Mouse (Mus musculus) bone marrow macrophage, adult 2 months (primary cell): ENCODE measurements around the gene Tpst1. TPM values are rescaled to one million over a fixed set of nuclear protein-coding genes. Genes with fewer than 3 reads are reported as not detected.

Experiments used
- H3K27ac ChIP-seq: 2 replicates; pipeline ENCODE4 v1.5.1; 2012; ENCODE audit warnings: low read depth, low read length; ENCODE audit not compliant: insufficient read depth
- H3K4me1 ChIP-seq: 2 replicates; pipeline ENCODE4 v1.6.1; 2012; ENCODE audit warnings: low read length; ENCODE audit not compliant: control insufficient read depth, insufficient read depth
- H3K4me3 ChIP-seq: 2 replicates; pipeline ENCODE4 v1.5.1; 2012; ENCODE audit warnings: mild to moderate bottlenecking, low read length, moderate library complexity; ENCODE audit not compliant: insufficient read depth
- CTCF ChIP-seq: IDR thresholded peaks from 2 replicates; pipeline ENCODE4 v1.5.1; 2012; ENCODE audit warnings: low read depth, mild to moderate bottlenecking, low read length, moderate library complexity
- POLR2A ChIP-seq: IDR thresholded peaks from 2 replicates; pipeline ENCODE4 v1.6.1; 2012; ENCODE audit warnings: mild to moderate bottlenecking, low read depth, low read length, borderline replicate concordance
- polyA plus RNA-seq: library from polyadenylated mRNA; stranded (reverse); fragments of >200 nt; gene quantifications from 2 replicates; pipeline ENCODE4 v1.2.4, GENCODE M21; 2012; ENCODE audit not compliant: missing spikeins, insufficient read depth, insufficient read length

Gene Tpst1
- polyA plus RNA-seq, 1 experiment: 14.7 TPM

GRCm38 (mm10) chr5:130158545-130158944 lies 85.4 kb downstream of the Tpst1 start:
- H3K27ac ChIP-seq: no peak overlapping the region
- H3K4me3 ChIP-seq: no peak overlapping the region
- TF ChIP-seq POLR2A (no peak), CTCF (no peak)
- H3K4me1 ChIP-seq: peaks cover 6% of the 10 kb centered on the region

GRCm38 (mm10) chr5:130159761-130160201 lies 86.7 kb downstream of the Tpst1 start:
- Histone ChIP-seq H3K4me3 (no peak overlapping the region), H3K27ac (no peak overlapping the region), H3K4me1 (peaks cover 6% of the 10 kb centered on the region)
- TF ChIP-seq POLR2A: no peak
- no peak for TF ChIP-seq CTCF

GRCm38 (mm10) chr5:130163670-130164069 lies 90.5 kb downstream of the Tpst1 start:
- TF ChIP-seq CTCF: peak; percentile 69
- no peak for TF ChIP-seq POLR2A
- H3K27ac ChIP-seq: no peak overlapping the region

GRCm38 (mm10) chr5:130165213-130165612 lies 92.1 kb downstream of the Tpst1 start:
- Histone ChIP-seq H3K27ac (no peak overlapping the region), H3K4me1 (peaks cover 4% of the 10 kb centered on the region; the same call in 1 of the 2 replicates), H3K4me3 (no peak overlapping the region)
- TF ChIP-seq CTCF (no peak), POLR2A (no peak)

More at GRCm38 (mm10) chr5:130163670-130164069, 90.5 kb downstream of the Tpst1 start:
- Histone ChIP-seq H3K4me3 (no peak overlapping the region), H3K4me1 (peaks cover 6% of the 10 kb centered on the region)

- Histone ChIP-seq H3K4me3 (no peak overlapping the region), H3K4me1 (peaks cover 20% of the 10 kb centered on the region), H3K27ac (no peak overlapping the region)
- TF ChIP-seq CTCF (no peak), POLR2A (no peak)
These were observed 96.0 kb downstream of the Tpst1 start for GRCm38 (mm10) chr5:130169109-130169508.

- peaks cover 23% of the 10 kb centered on the region for H3K4me1 ChIP-seq
- peak overlapping the region; percentile 56 for H3K4me3 ChIP-seq
- peak overlapping the region; percentile 69 for H3K27ac ChIP-seq
- TF ChIP-seq CTCF (no peak), POLR2A (no peak)
These were observed 97.7 kb downstream of the Tpst1 start for GRCm38 (mm10) chr5:130170666-130171422.

- peaks cover 23% of the 10 kb centered on the region for H3K4me1 ChIP-seq
- H3K4me3 ChIP-seq: peak within 1 kb of the TSS; percentile 64
- H3K27ac ChIP-seq: peak within 1 kb of the TSS; percentile 70
- TF ChIP-seq CTCF (no peak), POLR2A (no peak; the same call in 1 of the 2 replicates)
These were observed 98.4 kb downstream of the Tpst1 start, which contains the start of gene Rabgef1 for GRCm38 (mm10) chr5:130171423-130171954. Gene Rabgef1, plus strand, starts transcription at chr5:130171798.

GRCm38 (mm10) chr5:130171956-130172601 lies 99.0 kb downstream of the Tpst1 start:
- peaks cover 23% of the 10 kb centered on the region for H3K4me1 ChIP-seq

GRCm38 (mm10) chr5:130173012-130173411 lies 99.9 kb downstream of the Tpst1 start:
- TF ChIP-seq POLR2A: no peak
- no peak for TF ChIP-seq CTCF
- Histone ChIP-seq H3K4me1 (peaks cover 26% of the 10 kb centered on the region), H3K27ac (no peak overlapping the region), H3K4me3 (peak overlapping the region; percentile 64)

More at GRCm38 (mm10) chr5:130171956-130172601, 99.0 kb downstream of the Tpst1 start:
- Histone ChIP-seq H3K27ac (peak overlapping the region; percentile 70), H3K4me3 (peak overlapping the region; percentile 64)
- TF ChIP-seq POLR2A (no peak), CTCF (no peak)

GRCm38 (mm10) chr5:130177871-130178270 lies 104.7 kb downstream of the Tpst1 start:
- Histone ChIP-seq H3K4me3 (no peak overlapping the region), H3K4me1 (peaks cover 32% of the 10 kb centered on the region), H3K27ac (no peak overlapping the region)
- TF ChIP-seq POLR2A (no peak), CTCF (no peak)
